Mouse (Mus musculus) kidney, postnatal 0 days (tissue): ENCODE data around the gene Phyhipl. TPM values are rescaled to one million over a fixed set of nuclear protein-coding genes. Genes with fewer than 3 reads are reported as not detected.
A peak's percentile ranks its signal among the peaks of the same experiment; 100 is the strongest.

ENCODE experiments used
- ATAC-seq: fragments of 200-750 bp; cut with Nextera tagmentation; replicated peaks from 2 replicates; pipeline ENCODE4 v1.8.0; 2017; ENCODE audit warnings: low read depth, moderate number of reproducible peaks, moderate TSS enrichment, moderate library complexity; ENCODE audit not compliant: low FRiP score
- DNase-seq: peaks from one replicate; pipeline ENCODE4 v3.0.0-alpha.2; 2016; ENCODE audit warnings: low spot score
- H3K27ac ChIP-seq: fragments of 300-500 bp; sonication (generic); 2 replicates; pipeline ENCODE4 v1.5.1; 2014; ENCODE audit warnings: mild to moderate bottlenecking
- H3K27me3 ChIP-seq: fragments of 300-500 bp; sonication (generic); 2 replicates; pipeline ENCODE4 v1.6.1; 2014; ENCODE audit warnings: low read length, mixed read lengths; ENCODE audit not compliant: insufficient read depth
- H3K36me3 ChIP-seq: fragments of 300-500 bp; sonication (generic); 2 replicates; pipeline ENCODE4 v1.6.1; 2014; ENCODE audit warnings: low read length, mixed read lengths; ENCODE audit not compliant: insufficient read depth
- H3K4me1 ChIP-seq: fragments of 300-500 bp; sonication (generic); replicated peaks from 2 replicates; pipeline ENCODE4 v1.6.1; 2014; ENCODE audit warnings: antibody characterized with exemption, low read length, mixed read lengths; ENCODE audit not compliant: insufficient read depth
- H3K4me2 ChIP-seq: fragments of 300-500 bp; sonication (generic); 2 replicates; pipeline ENCODE4 v1.6.1; 2014; ENCODE audit warnings: mild to moderate bottlenecking, low read length, moderate library complexity, mixed read lengths
- H3K4me3 ChIP-seq: fragments of 300-500 bp; sonication (generic); replicated peaks from 2 replicates; pipeline ENCODE4 v1.5.1; 2014; ENCODE audit warnings: low read depth, low read length
- H3K9ac ChIP-seq: fragments of 300-500 bp; sonication (generic); 2 replicates; pipeline ENCODE4 v1.6.1; 2014; ENCODE audit warnings: low read depth, low read length
- H3K9me3 ChIP-seq: fragments of 300-500 bp; sonication (generic); replicated peaks from 2 replicates; pipeline ENCODE4 v1.6.1; 2016; ENCODE audit warnings: low read length, inconsistent platforms, mixed read lengths
- CTCF ChIP-seq: IDR thresholded peaks from 2 replicates; pipeline ENCODE4 v1.5.1; 2016; ENCODE audit warnings: antibody characterized with exemption, low read depth, mild to moderate bottlenecking, moderate library complexity
- WGBS: fragments of 180-500 bp; shearing (Covaris S2); extraction: QIAGEN DNeasy Blood & Tissue Kit; methylation state at CpG from one replicate; pipeline ENCODE4 v1.1.7; 2014; 5-methylcytosine and 5-hydroxymethylcytosine counted together
- polyA plus RNA-seq: library from polyadenylated mRNA; unstranded; fragments of >200 nt; fragmentation: Nextera tagmentation; extraction: Ambion mirVana; gene quantifications from 2 replicates; pipeline ENCODE4 v1.2.1, GENCODE M21; 2015

Phyhipl gene
- polyA plus RNA-seq, 1 experiment from 2014 or later: 35.0 TPM

DNA sequence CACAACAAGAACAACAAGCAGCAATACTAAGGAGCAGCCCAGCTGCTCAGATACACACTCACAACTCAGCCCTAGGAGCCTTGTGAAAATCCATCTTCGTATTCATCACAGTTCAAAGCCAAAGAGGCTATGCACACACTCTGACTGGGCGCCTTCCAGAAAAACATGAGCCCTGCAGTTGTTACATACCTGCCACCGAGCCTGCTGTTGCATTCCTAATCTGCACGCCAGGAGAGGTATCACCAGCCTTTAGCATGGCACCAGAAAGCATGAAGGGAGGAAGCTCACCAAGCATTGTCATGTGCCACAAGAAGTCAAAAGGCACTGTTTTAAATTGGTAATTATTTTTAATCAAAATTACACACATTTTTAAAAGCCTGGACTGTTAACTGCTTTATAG, 1.1 kb downstream of the Phyhipl start:
- no peaks in the 10 kb centered on the region for H3K36me3 ChIP-seq
- no peak for DNase-seq
- no peaks in the 10 kb centered on the region for H3K27me3 ChIP-seq
- H3K27ac ChIP-seq: 0 out of 2 replicates have a peak overlapping the region, but pooled peaks have one; percentile 22
- 0 out of 2 replicates have a peak, but pooled peaks cover 3% of the 10 kb centered on the region for H3K4me1 ChIP-seq
- no peak overlapping the region for H3K9ac ChIP-seq
- no peaks in the 10 kb centered on the region for H3K9me3 ChIP-seq
- H3K4me3 ChIP-seq: no peak overlapping the region
- 68% methylated on average over 4 of the region's 4 CpGs for WGBS
- ATAC-seq: no peak
- H3K4me2 ChIP-seq: peak overlapping the region; percentile 26
- TF ChIP-seq CTCF: peak; percentile 13; the same call in 1 of the 2 replicates

- H3K27me3 ChIP-seq: no peaks in the 10 kb centered on the region
- 50% methylated on average over 3 of the region's 3 CpGs for WGBS
- H3K9ac ChIP-seq: no peak overlapping the region
- H3K4me1 ChIP-seq: 0 out of 2 replicates have a peak, but pooled peaks cover 3% of the 10 kb centered on the region
- 0 out of 2 replicates have a peak overlapping the region, but pooled peaks have one; percentile 26 for H3K4me2 ChIP-seq
- TF ChIP-seq CTCF: no peak
- no peaks in the 10 kb centered on the region for H3K36me3 ChIP-seq
- ATAC-seq (no peak), DNase-seq (no peak)
- H3K27ac ChIP-seq: 0 out of 2 replicates have a peak overlapping the region, but pooled peaks have one; percentile 22
- H3K9me3 ChIP-seq: no peaks in the 10 kb centered on the region
- no peak overlapping the region for H3K4me3 ChIP-seq
Observed at GRCm38 (mm10) chr10:70654139-70654538, 1.6 kb downstream of the Phyhipl start.

- Histone ChIP-seq H3K4me3 (no peak overlapping the region), H3K27me3 (no peaks in the 10 kb centered on the region), H3K27ac (no peak overlapping the region), H3K9me3 (no peaks in the 10 kb centered on the region), H3K4me1 (0 out of 2 replicates have a peak, but pooled peaks cover 3% of the 10 kb centered on the region), H3K9ac (no peak overlapping the region), H3K4me2 (no peak overlapping the region), H3K36me3 (no peaks in the 10 kb centered on the region)
- TF ChIP-seq CTCF: no peak
- DNase-seq: no peak
- WGBS: 58% methylated on average over 16 of the region's 16 CpGs
- no peak for ATAC-seq
Observed at GRCm38 (mm10) chr10:70651769-70652648, 3.8 kb downstream of the Phyhipl start.

DNA sequence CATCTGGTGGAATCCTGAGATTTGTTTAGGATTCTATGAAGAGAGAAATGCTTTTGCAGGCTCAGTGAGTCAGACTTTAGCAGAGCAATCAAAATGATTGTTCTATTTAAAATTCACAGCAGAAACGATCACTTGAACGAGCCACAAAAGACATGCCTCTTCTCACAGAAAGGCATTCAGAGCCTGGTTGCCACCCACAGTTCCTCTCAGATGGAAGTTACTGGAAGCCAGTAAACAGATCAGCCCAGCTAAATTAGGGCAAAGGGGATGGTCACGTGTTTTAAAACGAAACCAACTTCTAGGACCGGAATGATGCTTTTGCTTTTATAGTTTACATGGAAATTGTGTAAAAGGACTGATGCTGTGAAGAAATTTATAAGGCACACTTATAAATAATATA, 6.9 kb downstream of the Phyhipl start:
- no peak for TF ChIP-seq CTCF
- no peaks in the 10 kb centered on the region for H3K27me3 ChIP-seq
- DNase-seq: no peak
- no peak for ATAC-seq
- H3K4me2 ChIP-seq: no peak overlapping the region
- no peaks in the 10 kb centered on the region for H3K4me1 ChIP-seq
- 61% methylated on average over 5 of the region's 5 CpGs for WGBS
- H3K27ac ChIP-seq: no peak overlapping the region
- no peak overlapping the region for H3K9ac ChIP-seq
- no peak overlapping the region for H3K4me3 ChIP-seq
- H3K36me3 ChIP-seq: no peaks in the 10 kb centered on the region
- H3K9me3 ChIP-seq: no peaks in the 10 kb centered on the region

- Histone ChIP-seq H3K27me3 (no peaks in the 10 kb centered on the region), H3K4me1 (no peaks in the 10 kb centered on the region), H3K36me3 (no peaks in the 10 kb centered on the region), H3K27ac (peak overlapping the region; percentile 82), H3K4me2 (0 out of 2 replicates have a peak overlapping the region, but pooled peaks have one; percentile 18), H3K9ac (no peak overlapping the region), H3K4me3 (no peak overlapping the region), H3K9me3 (no peaks in the 10 kb centered on the region)
- ATAC-seq (peak; percentile 94), DNase-seq (peak; percentile 69)
- 56% methylated on average over 9 of the region's 9 CpGs for WGBS
- TF ChIP-seq CTCF: no peak
Observed at GRCm38 (mm10) chr10:70643131-70643530, 12.6 kb downstream of the Phyhipl start.

DNA sequence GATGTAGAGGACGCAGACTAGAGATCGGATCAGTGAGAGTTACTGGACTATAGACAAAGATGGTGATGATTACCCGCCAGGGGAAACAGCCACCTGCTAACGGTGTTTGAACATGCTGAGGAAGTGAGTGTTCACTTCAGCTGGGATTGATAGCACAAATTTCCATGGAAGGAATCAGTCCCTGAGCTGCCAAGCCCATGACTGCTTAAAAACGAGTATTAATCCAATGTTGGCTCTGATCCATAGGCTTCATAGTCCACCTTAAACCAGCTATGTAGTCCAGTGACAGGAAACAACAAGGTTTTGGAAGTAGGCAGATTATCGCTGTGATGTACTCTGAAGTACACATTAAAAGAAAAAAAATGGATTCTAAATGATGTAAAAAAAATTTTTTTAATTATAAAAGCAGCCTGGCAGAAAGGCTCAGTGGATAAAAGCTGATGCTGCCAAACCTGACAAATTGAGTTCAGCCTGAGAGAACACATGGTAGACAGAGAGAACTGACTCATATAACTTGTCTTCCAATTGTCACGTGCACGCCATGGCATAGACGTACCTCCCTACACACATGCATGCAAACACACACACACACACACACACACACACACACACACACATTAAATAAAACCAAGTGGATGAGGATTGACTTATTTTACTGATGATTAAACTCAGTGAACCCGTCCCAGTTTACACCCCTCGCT, 14.7 kb downstream of the Phyhipl start:
- H3K4me3 ChIP-seq: no peak overlapping the region
- no peak overlapping the region for H3K9ac ChIP-seq
- DNase-seq: no peak
- TF ChIP-seq CTCF: no peak
- 78% methylated on average over 11 of the region's 11 CpGs for WGBS
- H3K27me3 ChIP-seq: no peaks in the 10 kb centered on the region
- H3K4me2 ChIP-seq: no peak overlapping the region
- peak overlapping the region; percentile 36; the same call in 1 of the 2 replicates for H3K27ac ChIP-seq
- no peaks in the 10 kb centered on the region for H3K36me3 ChIP-seq
- no peak for ATAC-seq
- H3K9me3 ChIP-seq: no peaks in the 10 kb centered on the region
- H3K4me1 ChIP-seq: no peaks in the 10 kb centered on the region
